Mouse (Mus musculus) intestine, embryonic 16.5 days (tissue): Measurements from ENCODE around the gene Esyt3. TPM values are rescaled to one million over a fixed set of nuclear protein-coding genes. Genes with fewer than 3 reads are reported as not detected.

Source experiments
- ATAC-seq: fragments of 200-750 bp; cut with Nextera tagmentation; 2 replicates; pipeline ENCODE4 v1.8.0; 2017; ENCODE audit warnings: moderate TSS enrichment, moderate library complexity
- H3K27ac ChIP-seq: fragments of 300-500 bp; sonication (generic); 2 replicates; pipeline ENCODE4 v1.5.1; 2014; ENCODE audit warnings: mild to moderate bottlenecking, low read length
- H3K27me3 ChIP-seq: fragments of 300-500 bp; sonication (generic); replicated peaks from 2 replicates; pipeline ENCODE4 v1.6.1; 2014; ENCODE audit warnings: low read length, control low read depth, mixed read lengths; ENCODE audit not compliant: control insufficient read depth, insufficient read depth
- H3K36me3 ChIP-seq: fragments of 300-500 bp; sonication (generic); 2 replicates; pipeline ENCODE4 v1.6.1; 2014; ENCODE audit warnings: low read length, control low read depth; ENCODE audit not compliant: control insufficient read depth, insufficient read depth
- H3K4me1 ChIP-seq: fragments of 300-500 bp; sonication (generic); 2 replicates; pipeline ENCODE4 v1.6.1; 2014; ENCODE audit warnings: low read length, control low read depth, mixed read lengths; ENCODE audit not compliant: control insufficient read depth, insufficient read depth
- H3K4me2 ChIP-seq: fragments of 300-500 bp; sonication (generic); 2 replicates; pipeline ENCODE4 v1.6.1; 2014; ENCODE audit warnings: low read depth, low read length, control low read depth
- H3K4me3 ChIP-seq: fragments of 300-500 bp; sonication (generic); 2 replicates; pipeline ENCODE4 v1.5.1; 2014; ENCODE audit warnings: mild to moderate bottlenecking, low read length
- H3K9ac ChIP-seq: fragments of 300-500 bp; sonication (generic); 2 replicates; pipeline ENCODE4 v1.6.1; 2014; ENCODE audit warnings: low read depth, low read length
- H3K9me3 ChIP-seq: fragments of 300-500 bp; sonication (generic); 2 replicates; pipeline ENCODE4 v1.6.1; 2016; ENCODE audit warnings: low read length, control low read depth; ENCODE audit not compliant: control insufficient read depth
- WGBS: fragments of 180-500 bp; shearing (Covaris S2); extraction: QIAGEN DNeasy Blood & Tissue Kit; methylation state at CpG from one replicate; pipeline ENCODE4 v1.1.7; 2014; 5-methylcytosine and 5-hydroxymethylcytosine counted together
- polyA plus RNA-seq: library from polyadenylated mRNA; unstranded; fragments of >200 nt; fragmentation: Nextera tagmentation; extraction: Ambion mirVana; gene quantifications from 2 replicates; pipeline ENCODE4 v1.2.1, GENCODE M21; 2015

Gene Esyt3
- polyA plus RNA-seq, 1 experiment from 2014 or later, result 0.40 TPM

GRCm38 (mm10) chr9:99361946-99362345 is 3.6 kb upstream of the Esyt3 start:
- no peak overlapping the region for H3K4me2 ChIP-seq
- ATAC-seq, result no peak
- H3K4me1 ChIP-seq, result peaks cover 6% of the 10 kb centered on the region; the same call in 1 of the 2 replicates
- no peaks in the 10 kb centered on the region for H3K36me3 ChIP-seq
- H3K9me3 ChIP-seq, result no peaks in the 10 kb centered on the region
- no peak overlapping the region for H3K9ac ChIP-seq
- H3K27me3 ChIP-seq, result peaks cover 20% of the 10 kb centered on the region
- WGBS, result 84% methylated on average over 9 of the region's 9 CpGs
- no peak overlapping the region for H3K4me3 ChIP-seq
- H3K27ac ChIP-seq, result no peak overlapping the region

GRCm38 (mm10) chr9:99359012-99359411 is 655 bp upstream of the Esyt3 start:
- H3K27me3 ChIP-seq, result peaks cover 31% of the 10 kb centered on the region
- 90% methylated on average over 15 of the region's 15 CpGs for WGBS
- H3K4me1 ChIP-seq, result peaks cover 6% of the 10 kb centered on the region; the same call in 1 of the 2 replicates

GRCm38 (mm10) chr9:99357561-99357920 is 816 bp downstream of the Esyt3 start:
- H3K4me3 ChIP-seq, result peak overlapping the region; percentile 53
- no peak overlapping the region for H3K27ac ChIP-seq
- peak overlapping the region; percentile 99 for H3K4me2 ChIP-seq
- peaks cover 6% of the 10 kb centered on the region; the same call in 1 of the 2 replicates for H3K4me1 ChIP-seq
- peaks cover 31% of the 10 kb centered on the region for H3K27me3 ChIP-seq
- H3K9ac ChIP-seq, result peak overlapping the region; percentile 63
- H3K36me3 ChIP-seq, result no peaks in the 10 kb centered on the region
- 5% methylated on average over 19 of the region's 19 CpGs for WGBS
- H3K9me3 ChIP-seq, result no peaks in the 10 kb centered on the region
- ATAC-seq, result peak; percentile 29

More at GRCm38 (mm10) chr9:99359012-99359411, 655 bp upstream of the Esyt3 start:
- no peak for ATAC-seq
- H3K4me2 ChIP-seq, result no peak overlapping the region
- no peak overlapping the region for H3K27ac ChIP-seq
- H3K9me3 ChIP-seq, result no peaks in the 10 kb centered on the region
- H3K9ac ChIP-seq, result no peak overlapping the region
- H3K36me3 ChIP-seq, result no peaks in the 10 kb centered on the region
- H3K4me3 ChIP-seq, result no peak overlapping the region

GRCm38 (mm10) chr9:99355971-99356370 is 2.4 kb downstream of the Esyt3 start:
- no peak overlapping the region for H3K9ac ChIP-seq
- 41% methylated on average over 5 of the region's 5 CpGs for WGBS
- peaks cover 6% of the 10 kb centered on the region; the same call in 1 of the 2 replicates for H3K4me1 ChIP-seq
- ATAC-seq, result no peak
- H3K4me2 ChIP-seq, result no peak overlapping the region
- H3K36me3 ChIP-seq, result no peaks in the 10 kb centered on the region
- H3K27me3 ChIP-seq, result peaks cover 31% of the 10 kb centered on the region
- no peak overlapping the region for H3K27ac ChIP-seq
- no peaks in the 10 kb centered on the region for H3K9me3 ChIP-seq
- no peak overlapping the region for H3K4me3 ChIP-seq

- WGBS, result 61% methylated on average over 5 of the region's 5 CpGs
- Histone ChIP-seq H3K27ac (no peak overlapping the region), H3K36me3 (no peaks in the 10 kb centered on the region), H3K27me3 (peaks cover 31% of the 10 kb centered on the region), H3K9me3 (no peaks in the 10 kb centered on the region), H3K9ac (no peak overlapping the region), H3K4me2 (no peak overlapping the region), H3K4me1 (peaks cover 6% of the 10 kb centered on the region; the same call in 1 of the 2 replicates), H3K4me3 (no peak overlapping the region)
- ATAC-seq, result no peak
These were observed 3.6 kb downstream of the Esyt3 start for GRCm38 (mm10) chr9:99354796-99355195.

GRCm38 (mm10) chr9:99353390-99353789 is 5.0 kb downstream of the Esyt3 start:
- no peak for ATAC-seq

GRCm38 (mm10) chr9:99352964-99353363 is 5.4 kb downstream of the Esyt3 start:
- 62% methylated on average over 4 of the region's 4 CpGs for WGBS
- Histone ChIP-seq H3K4me2 (no peak overlapping the region), H3K4me1 (peaks cover 6% of the 10 kb centered on the region; the same call in 1 of the 2 replicates), H3K27me3 (peaks cover 20% of the 10 kb centered on the region), H3K4me3 (no peak overlapping the region), H3K9ac (no peak overlapping the region), H3K36me3 (no peaks in the 10 kb centered on the region), H3K27ac (no peak overlapping the region), H3K9me3 (no peaks in the 10 kb centered on the region)
- ATAC-seq, result no peak

More at GRCm38 (mm10) chr9:99353390-99353789, 5.0 kb downstream of the Esyt3 start:
- Histone ChIP-seq H3K27me3 (peaks cover 25% of the 10 kb centered on the region), H3K9me3 (no peaks in the 10 kb centered on the region), H3K27ac (no peak overlapping the region), H3K4me1 (peaks cover 6% of the 10 kb centered on the region; the same call in 1 of the 2 replicates), H3K4me2 (no peak overlapping the region), H3K9ac (no peak overlapping the region), H3K4me3 (no peak overlapping the region), H3K36me3 (no peaks in the 10 kb centered on the region)
- 63% methylated on average over 6 of the region's 6 CpGs for WGBS

GRCm38 (mm10) chr9:99345351-99345792 is 13.0 kb downstream of the Esyt3 start:
- 31% methylated on average over 4 of the region's 4 CpGs for WGBS
- no peak for ATAC-seq
- Histone ChIP-seq H3K36me3 (no peaks in the 10 kb centered on the region), H3K4me2 (no peak overlapping the region), H3K27ac (no peak overlapping the region), H3K27me3 (no peaks in the 10 kb centered on the region), H3K9ac (no peak overlapping the region), H3K9me3 (no peaks in the 10 kb centered on the region), H3K4me1 (no peaks in the 10 kb centered on the region), H3K4me3 (no peak overlapping the region)

GRCm38 (mm10) chr9:99341600-99341999 is 16.8 kb downstream of the Esyt3 start:
- no peaks in the 10 kb centered on the region for H3K4me1 ChIP-seq
- H3K36me3 ChIP-seq, result no peaks in the 10 kb centered on the region
- no peak overlapping the region for H3K27ac ChIP-seq
- no peaks in the 10 kb centered on the region for H3K27me3 ChIP-seq
- no peaks in the 10 kb centered on the region for H3K9me3 ChIP-seq
- H3K4me3 ChIP-seq, result no peak overlapping the region
- ATAC-seq, result peak; percentile 28; the same call in 1 of the 2 replicates
- WGBS, result 50% methylated on average over 3 of the region's 3 CpGs
- no peak overlapping the region for H3K9ac ChIP-seq
- no peak overlapping the region for H3K4me2 ChIP-seq

GRCm38 (mm10) chr9:99340126-99340525 is 18.2 kb downstream of the Esyt3 start:
- Histone ChIP-seq H3K4me2 (no peak overlapping the region), H3K9me3 (no peaks in the 10 kb centered on the region), H3K27me3 (no peaks in the 10 kb centered on the region), H3K36me3 (no peaks in the 10 kb centered on the region), H3K4me1 (no peaks in the 10 kb centered on the region), H3K9ac (no peak overlapping the region), H3K4me3 (no peak overlapping the region), H3K27ac (no peak overlapping the region)
- 67% methylated on average over 12 of the region's 12 CpGs for WGBS
- no peak for ATAC-seq
